Mouse (Mus musculus): ENCODE measurements around the gene Ptma. TPM values are rescaled to one million over a fixed set of nuclear protein-coding genes. Genes with fewer than 3 reads are reported as not detected.
A peak's percentile ranks its signal among the peaks of the same experiment; 100 is the strongest.

Gene Ptma
- polyA plus RNA-seq, 1 experiment from 2014 or later, result 1,987 TPM

- no peaks in the 10 kb centered on the region for H3K36me3 ChIP-seq (ENCODE audit: control insufficient read depth, insufficient read depth)
- H3K4me3 ChIP-seq (replicated peaks; ENCODE audit: low read length), result no peak overlapping the region
- H3K27me3 ChIP-seq (replicated peaks; ENCODE audit: control insufficient read depth, insufficient read depth, low read length), result no peaks in the 10 kb centered on the region
- no peaks in the 10 kb centered on the region for H3K9me3 ChIP-seq (ENCODE audit: control insufficient read depth, low read length)
- ATAC-seq, result no peak
- H3K9ac ChIP-seq (replicated peaks; ENCODE audit: low read depth, low read length), result no peak overlapping the region
- peaks cover 18% of the 10 kb centered on the region for H3K4me1 ChIP-seq (replicated peaks; ENCODE audit: control insufficient read depth, insufficient read depth, low read length)
- 73% methylated on average over 9 of the region's 9 CpGs for WGBS
- no peak overlapping the region for H3K27ac ChIP-seq (ENCODE audit: low read length)
- H3K4me2 ChIP-seq (ENCODE audit: low read length), result no peak overlapping the region
Observed at GRCm38 (mm10) chr1:86492095-86493070, 34.1 kb upstream of the Ptma start.

GRCm38 (mm10) chr1:86493783-86494182 is 32.7 kb upstream of the Ptma start:
- Histone ChIP-seq H3K4me3 (replicated peaks; ENCODE audit: low read length) (no peak overlapping the region), H3K4me1 (replicated peaks; ENCODE audit: control insufficient read depth, insufficient read depth, low read length) (peaks cover 15% of the 10 kb centered on the region), H3K9me3 (ENCODE audit: control insufficient read depth, low read length) (no peaks in the 10 kb centered on the region), H3K9ac (replicated peaks; ENCODE audit: low read depth, low read length) (no peak overlapping the region), H3K27ac (ENCODE audit: low read length) (no peak overlapping the region), H3K4me2 (ENCODE audit: low read length) (no peak overlapping the region), H3K36me3 (ENCODE audit: control insufficient read depth, insufficient read depth) (no peaks in the 10 kb centered on the region), H3K27me3 (replicated peaks; ENCODE audit: control insufficient read depth, insufficient read depth, low read length) (no peaks in the 10 kb centered on the region)
- WGBS, result 84% methylated on average over 3 of the region's 3 CpGs
- no peak for ATAC-seq

GRCm38 (mm10) chr1:86496340-86496739 is 30.2 kb upstream of the Ptma start:
- no peaks in the 10 kb centered on the region for H3K9me3 ChIP-seq (ENCODE audit: control insufficient read depth, low read length)
- peaks cover 19% of the 10 kb centered on the region for H3K4me1 ChIP-seq (replicated peaks; ENCODE audit: control insufficient read depth, insufficient read depth, low read length)
- H3K4me3 ChIP-seq (replicated peaks; ENCODE audit: low read length), result no peak overlapping the region
- H3K9ac ChIP-seq (replicated peaks; ENCODE audit: low read depth, low read length), result no peak overlapping the region
- H3K27ac ChIP-seq (ENCODE audit: low read length), result no peak overlapping the region
- H3K4me2 ChIP-seq (ENCODE audit: low read length), result no peak overlapping the region
- H3K36me3 ChIP-seq (ENCODE audit: control insufficient read depth, insufficient read depth), result no peaks in the 10 kb centered on the region
- 92% methylated on average over 4 of the region's 4 CpGs for WGBS
- ATAC-seq, result no peak
- no peaks in the 10 kb centered on the region for H3K27me3 ChIP-seq (replicated peaks; ENCODE audit: control insufficient read depth, insufficient read depth, low read length)

GRCm38 (mm10) chr1:86497361-86497760 is 29.2 kb upstream of the Ptma start:
- H3K4me2 ChIP-seq (ENCODE audit: low read length), result no peak overlapping the region
- whole genome bisulfite sequencing, result 83% methylated on average over 5 of the region's 5 CpGs
- H3K36me3 ChIP-seq (ENCODE audit: control insufficient read depth, insufficient read depth), result no peaks in the 10 kb centered on the region
- no peak overlapping the region for H3K27ac ChIP-seq (ENCODE audit: low read length)
- H3K27me3 ChIP-seq (replicated peaks; ENCODE audit: control insufficient read depth, insufficient read depth, low read length), result no peaks in the 10 kb centered on the region
- H3K9ac ChIP-seq (replicated peaks; ENCODE audit: low read depth, low read length), result no peak overlapping the region
- H3K4me3 ChIP-seq (replicated peaks; ENCODE audit: low read length), result no peak overlapping the region
- H3K4me1 ChIP-seq (replicated peaks; ENCODE audit: control insufficient read depth, insufficient read depth, low read length), result peaks cover 20% of the 10 kb centered on the region
- no peak for ATAC-seq
- no peaks in the 10 kb centered on the region for H3K9me3 ChIP-seq (ENCODE audit: control insufficient read depth, low read length)

- no peaks in the 10 kb centered on the region for H3K36me3 ChIP-seq (ENCODE audit: control insufficient read depth, insufficient read depth)
- H3K27ac ChIP-seq (ENCODE audit: low read length), result no peak overlapping the region
- H3K4me3 ChIP-seq (replicated peaks; ENCODE audit: low read length), result no peak overlapping the region
- H3K9ac ChIP-seq (replicated peaks; ENCODE audit: low read depth, low read length), result no peak overlapping the region
- 58% methylated on average over 3 of the region's 3 CpGs for WGBS
- H3K4me1 ChIP-seq (replicated peaks; ENCODE audit: control insufficient read depth, insufficient read depth, low read length), result peaks cover 25% of the 10 kb centered on the region
- H3K4me2 ChIP-seq (ENCODE audit: low read length), result no peak overlapping the region
- ATAC-seq, result no peak
- no peaks in the 10 kb centered on the region for H3K27me3 ChIP-seq (replicated peaks; ENCODE audit: control insufficient read depth, insufficient read depth, low read length)
- no peaks in the 10 kb centered on the region for H3K9me3 ChIP-seq (ENCODE audit: control insufficient read depth, low read length)
Observed at GRCm38 (mm10) chr1:86497986-86498385, 28.5 kb upstream of the Ptma start.

GRCm38 (mm10) chr1:86498611-86499010 is 27.9 kb upstream of the Ptma start:
- Histone ChIP-seq H3K27ac (ENCODE audit: low read length) (no peak overlapping the region), H3K9me3 (ENCODE audit: control insufficient read depth, low read length) (no peaks in the 10 kb centered on the region), H3K4me2 (ENCODE audit: low read length) (no peak overlapping the region), H3K4me1 (replicated peaks; ENCODE audit: control insufficient read depth, insufficient read depth, low read length) (peaks cover 31% of the 10 kb centered on the region), H3K4me3 (replicated peaks; ENCODE audit: low read length) (no peak overlapping the region), H3K27me3 (replicated peaks; ENCODE audit: control insufficient read depth, insufficient read depth, low read length) (no peaks in the 10 kb centered on the region), H3K36me3 (ENCODE audit: control insufficient read depth, insufficient read depth) (no peaks in the 10 kb centered on the region), H3K9ac (replicated peaks; ENCODE audit: low read depth, low read length) (no peak overlapping the region)
- ATAC-seq, result no peak
- WGBS, result 70% methylated on average over 1 of the region's 1 CpGs

GRCm38 (mm10) chr1:86499903-86500302 is 26.6 kb upstream of the Ptma start:
- Histone ChIP-seq H3K27me3 (replicated peaks; ENCODE audit: control insufficient read depth, insufficient read depth, low read length) (no peaks in the 10 kb centered on the region), H3K27ac (ENCODE audit: low read length) (0 out of 2 replicates have a peak overlapping the region, but pooled peaks have one; percentile 11), H3K9me3 (ENCODE audit: control insufficient read depth, low read length) (no peaks in the 10 kb centered on the region), H3K4me2 (ENCODE audit: low read length) (no peak overlapping the region), H3K36me3 (ENCODE audit: control insufficient read depth, insufficient read depth) (no peaks in the 10 kb centered on the region), H3K4me1 (replicated peaks; ENCODE audit: control insufficient read depth, insufficient read depth, low read length) (peaks cover 39% of the 10 kb centered on the region), H3K4me3 (replicated peaks; ENCODE audit: low read length) (no peak overlapping the region), H3K9ac (replicated peaks; ENCODE audit: low read depth, low read length) (no peak overlapping the region)
- no peak for ATAC-seq
- 48% methylated on average over 3 of the region's 3 CpGs for WGBS

- no peaks in the 10 kb centered on the region for H3K36me3 ChIP-seq (ENCODE audit: control insufficient read depth, insufficient read depth)
- no peaks in the 10 kb centered on the region for H3K27me3 ChIP-seq (replicated peaks; ENCODE audit: control insufficient read depth, insufficient read depth, low read length)
- H3K4me2 ChIP-seq (ENCODE audit: low read length), result no peak overlapping the region
- H3K9ac ChIP-seq (replicated peaks; ENCODE audit: low read depth, low read length), result no peak overlapping the region
- H3K4me1 ChIP-seq (replicated peaks; ENCODE audit: control insufficient read depth, insufficient read depth, low read length), result peaks cover 47% of the 10 kb centered on the region
- no peak overlapping the region for H3K4me3 ChIP-seq (replicated peaks; ENCODE audit: low read length)
- H3K9me3 ChIP-seq (ENCODE audit: control insufficient read depth, low read length), result no peaks in the 10 kb centered on the region
- ATAC-seq, result no peak
- peak overlapping the region; percentile 85 for H3K27ac ChIP-seq (ENCODE audit: low read length)
- WGBS, result 71% methylated on average over 4 of the region's 4 CpGs
Observed at GRCm38 (mm10) chr1:86500681-86501080, 25.8 kb upstream of the Ptma start.

- ATAC-seq, result peak; percentile 22
- H3K9ac ChIP-seq (replicated peaks; ENCODE audit: low read depth, low read length), result no peak overlapping the region
- WGBS, result 19% methylated on average over 6 of the region's 6 CpGs
- no peaks in the 10 kb centered on the region for H3K36me3 ChIP-seq (ENCODE audit: control insufficient read depth, insufficient read depth)
- peak overlapping the region; percentile 85 for H3K27ac ChIP-seq (ENCODE audit: low read length)
- H3K4me1 ChIP-seq (replicated peaks; ENCODE audit: control insufficient read depth, insufficient read depth, low read length), result peaks cover 50% of the 10 kb centered on the region
- H3K9me3 ChIP-seq (ENCODE audit: control insufficient read depth, low read length), result no peaks in the 10 kb centered on the region
- H3K27me3 ChIP-seq (replicated peaks; ENCODE audit: control insufficient read depth, insufficient read depth, low read length), result no peaks in the 10 kb centered on the region
- no peak overlapping the region for H3K4me2 ChIP-seq (ENCODE audit: low read length)
- H3K4me3 ChIP-seq (replicated peaks; ENCODE audit: low read length), result no peak overlapping the region
Observed at GRCm38 (mm10) chr1:86501114-86501532, 25.4 kb upstream of the Ptma start.
